Mouse (Mus musculus): Measurements from ENCODE around the gene Vmn1r227.

The Vmn1r227 gene

DNA sequence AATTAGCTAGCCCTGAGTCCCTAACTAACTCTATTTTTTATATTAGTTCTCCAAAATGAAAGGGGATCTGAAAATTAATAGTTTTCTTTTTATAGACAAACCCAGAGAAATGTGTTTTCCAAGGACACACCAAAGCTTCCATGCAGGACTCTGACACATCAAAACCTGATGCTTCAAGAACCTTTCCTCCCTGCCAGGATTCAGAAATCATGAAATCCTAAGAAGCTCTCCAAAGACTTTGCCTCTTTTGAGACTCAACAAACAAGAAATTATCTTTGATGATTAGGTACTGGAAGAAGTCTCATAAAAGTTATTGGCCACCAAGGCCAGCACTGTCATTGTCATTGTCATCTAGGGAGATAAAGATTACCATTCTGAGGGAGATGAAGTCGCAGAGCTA, at the start of gene Vmn1r227:
Gene Vmn1r227, plus strand, starts transcription at position 301 of the 400 bp plus-strand sequence.
- CTCF ChIA-PET, result no interaction called here

DNA sequence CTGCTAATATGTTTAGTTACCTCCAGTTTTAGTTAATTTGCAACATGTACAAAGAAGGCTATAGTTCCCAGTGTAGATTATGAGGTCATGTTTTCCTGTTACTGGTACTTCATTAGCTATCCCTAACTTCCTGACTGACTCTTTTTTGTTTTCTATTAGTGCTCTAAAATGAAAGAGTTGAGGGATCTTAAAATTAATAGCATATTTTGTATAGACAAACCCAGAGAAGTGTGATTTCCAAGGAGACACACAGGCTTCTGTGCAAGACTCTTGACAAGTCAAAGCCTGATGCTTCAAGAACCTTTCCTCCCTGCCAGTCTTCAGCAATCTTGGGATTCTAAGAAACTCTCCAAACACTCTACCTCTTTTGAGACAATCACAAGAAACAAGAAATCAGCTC, 47.1 kb upstream of the Vmn1r227 start, which contains the start of gene Vmn1r226:
Gene Vmn1r226, plus strand, starts transcription at position 301 of the 400 bp plus-strand sequence.
- CTCF ChIA-PET, result no interaction called here

DNA sequence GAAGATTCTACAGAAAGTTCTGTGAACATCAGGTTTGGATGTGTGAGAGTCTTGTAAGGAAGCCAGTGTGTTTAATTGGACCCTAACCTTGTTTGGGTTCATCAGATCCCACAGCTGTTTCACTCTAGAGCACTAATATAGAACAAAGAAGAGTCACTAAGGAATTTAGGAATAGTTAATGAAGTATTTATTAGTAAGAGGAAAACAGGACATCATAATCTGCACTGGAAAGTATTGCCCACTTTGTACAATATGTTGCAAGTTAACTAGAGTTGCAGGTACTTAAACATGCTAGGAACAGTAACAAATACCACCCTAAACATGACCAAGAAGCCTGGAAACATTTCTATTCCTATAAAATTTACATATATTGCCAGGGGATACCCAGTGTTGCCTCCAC, 56.4 kb downstream of the Vmn1r227 start, which contains the start of gene Vmn1r228:
Gene Vmn1r228, minus strand, starts transcription at position 101 of the 400 bp plus-strand sequence.
- CTCF ChIA-PET, result no interaction called here

Measured in spleen, embryonic (tissue).